Mouse (Mus musculus) olfactory bulb, adult 2 months (tissue): ENCODE results near the gene Fcgr4.

Experiments
- CTCF ChIP-seq: fragments of 200-500 bp; IDR thresholded peaks from 2 replicates; pipeline ENCODE4 v1.5.1; 2012; ENCODE audit warnings: low read depth, mild to moderate bottlenecking, low read length, moderate library complexity; ENCODE audit not compliant: insufficient read depth
- POLR2A ChIP-seq: fragments of 200-500 bp; IDR thresholded peaks from 2 replicates; pipeline ENCODE4 v1.6.1; 2012; ENCODE audit warnings: mild to moderate bottlenecking, low read depth, low read length, moderate library complexity; ENCODE audit not compliant: insufficient read depth

DNA sequence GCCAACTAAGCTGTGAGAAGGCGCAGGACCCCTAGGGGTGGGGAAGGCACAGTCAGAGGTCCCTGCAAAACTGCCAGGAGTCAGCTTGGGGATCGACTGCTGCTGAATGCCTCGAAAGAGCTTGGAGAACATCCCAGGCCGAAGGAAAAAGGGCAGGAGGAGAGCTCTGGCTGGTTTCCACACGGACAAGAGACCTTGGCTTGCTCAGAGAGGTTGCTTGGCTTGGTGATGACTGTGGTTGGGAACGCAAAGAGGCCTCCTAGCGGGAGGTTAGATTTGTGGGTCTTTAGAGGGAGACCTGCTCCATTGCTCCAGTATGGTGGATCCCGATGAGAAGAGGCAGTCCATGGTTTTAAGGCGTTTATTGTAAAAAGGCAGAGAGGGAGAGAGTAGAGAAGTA is 29.1 kb upstream of the Fcgr4 start:
- TF ChIP-seq CTCF (no peak), POLR2A (no peak)
